Mouse (Mus musculus): ENCODE measurements around the gene Pnp. TPM values are rescaled to one million over a fixed set of nuclear protein-coding genes. Genes with fewer than 3 reads are reported as not detected.
"Not testable (repeated sequence)": the region's sequence is repeated elsewhere in the genome, so short reads cannot be mapped to it uniquely, and the experiment has no call there.

The Pnp gene
- 20.5 and 36.3 TPM in 2 replicates for polyA plus RNA-seq (2015; fragmentation: Nextera tagmentation; extraction: Ambion mirVana)

DNA sequence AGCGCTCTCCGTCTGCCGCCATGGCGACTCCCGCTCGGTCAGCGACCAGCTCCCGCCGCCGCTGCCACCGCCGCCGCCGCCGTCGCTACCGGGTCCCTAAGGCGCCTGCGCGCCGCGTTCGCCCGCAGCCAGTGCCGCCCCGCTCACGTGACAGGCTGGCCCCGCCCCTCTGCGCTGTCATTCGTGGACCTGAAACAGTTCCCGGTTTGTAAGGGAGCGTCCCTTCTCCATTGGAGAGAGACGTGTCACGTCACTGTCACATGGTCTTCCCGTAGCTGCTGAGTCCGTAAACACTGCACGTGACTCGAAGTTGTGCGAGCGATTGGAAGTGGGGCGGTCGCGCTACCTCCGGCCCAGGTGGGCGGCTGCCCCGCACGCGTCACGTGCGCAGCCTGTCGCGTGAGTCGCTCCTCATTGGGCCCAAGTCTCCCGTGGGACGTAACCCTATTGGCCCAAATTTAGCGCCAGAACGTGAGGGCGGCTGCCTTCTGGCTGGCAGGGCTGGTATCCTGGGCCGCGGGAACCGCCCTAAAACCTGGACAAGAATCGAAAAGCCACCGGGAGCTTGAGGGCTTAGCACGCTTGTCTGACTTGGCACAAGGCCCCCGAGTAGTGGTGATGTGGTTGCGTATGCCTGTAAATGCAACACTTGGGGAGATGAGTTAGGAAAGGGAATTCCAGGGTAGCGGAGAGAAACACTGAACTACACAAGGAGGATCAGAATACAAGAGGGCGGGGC, at the start of gene Pnp, which contains the start of gene Pip4p1:
Gene Pnp, plus strand, starts transcription at position 329 of the 739 bp plus-strand sequence.
Gene Pip4p1, minus strand, starts transcription at position 103 of the 739 bp plus-strand sequence.
- Histone ChIP-seq H3K4me1 (peaks cover 44% of the 10 kb centered on the region), H3K9me3 (replicated peaks) (no peaks in the 10 kb centered on the region), H3K9ac (replicated peaks) (peak within 1 kb of the TSS; percentile 99), H3K4me3 (replicated peaks) (peak within 1 kb of the TSS; percentile 93), H3K36me3 (peaks cover 30% of the 10 kb centered on the region), H3K27me3 (replicated peaks) (no peaks in the 10 kb centered on the region), H3K4me2 (peak within 1 kb of the TSS; percentile 76), H3K27ac (replicated peaks) (peak within 1 kb of the TSS; percentile 90)
- peak; percentile 99 for ATAC-seq (ENCODE audit: low FRiP score)
- WGBS, result under 1% methylated on average over 61 of the region's 68 CpGs

DNA sequence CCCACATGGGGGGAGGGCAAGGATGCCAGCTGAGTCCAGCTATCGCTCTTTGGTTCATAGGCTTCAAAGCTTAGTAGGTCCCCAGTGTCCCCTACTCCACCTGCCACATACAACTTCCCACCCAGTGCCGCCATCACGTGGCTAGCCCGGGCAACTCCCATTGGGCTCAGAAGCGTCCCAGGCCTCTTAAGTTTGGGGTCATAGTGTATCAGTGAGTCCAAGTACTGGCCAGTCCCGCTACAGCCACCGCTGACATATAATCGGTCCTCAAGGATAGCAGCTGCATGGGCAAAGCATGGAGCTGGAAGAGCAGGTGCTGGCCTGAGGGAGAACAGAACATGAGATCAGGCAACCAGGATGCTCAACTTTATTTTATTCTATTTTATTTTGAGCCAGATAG, 39.3 kb upstream of the Pnp start:
- H3K9ac ChIP-seq (replicated peaks), result no peak overlapping the region
- no peak overlapping the region for H3K4me2 ChIP-seq
- 89% methylated on average over 8 of the region's 8 CpGs for WGBS
- no peak overlapping the region for H3K27ac ChIP-seq (replicated peaks)
- no peaks in the 10 kb centered on the region for H3K9me3 ChIP-seq (replicated peaks)
- 0 out of 2 replicates have a peak, but pooled peaks cover 5% of the 10 kb centered on the region for H3K27me3 ChIP-seq (replicated peaks)
- H3K4me1 ChIP-seq, result peaks cover 7% of the 10 kb centered on the region
- H3K4me3 ChIP-seq (replicated peaks), result no peak overlapping the region
- H3K36me3 ChIP-seq, result no peaks in the 10 kb centered on the region
- ATAC-seq (ENCODE audit: low FRiP score), result no peak

GRCm38 (mm10) chr14:50892091-50892490, 38.8 kb upstream of the Pnp start:
- 87% methylated on average over 7 of the region's 7 CpGs for WGBS
- Histone ChIP-seq H3K4me3 (replicated peaks) (no peak overlapping the region), H3K9ac (replicated peaks) (no peak overlapping the region), H3K4me1 (peaks cover 12% of the 10 kb centered on the region), H3K27me3 (replicated peaks) (0 out of 2 replicates have a peak, but pooled peaks cover 5% of the 10 kb centered on the region), H3K36me3 (no peaks in the 10 kb centered on the region), H3K9me3 (replicated peaks) (no peaks in the 10 kb centered on the region), H3K4me2 (no peak overlapping the region), H3K27ac (replicated peaks) (no peak overlapping the region)
- ATAC-seq (ENCODE audit: low FRiP score), result no peak

GRCm38 (mm10) chr14:50892541-50893459, 38.1 kb upstream of the Pnp start:
- no peak overlapping the region for H3K27ac ChIP-seq (replicated peaks)
- H3K4me1 ChIP-seq, result peaks cover 15% of the 10 kb centered on the region
- H3K9ac ChIP-seq (replicated peaks), result no peak overlapping the region
- WGBS, result 85% methylated on average over 22 of the region's 22 CpGs
- no peaks in the 10 kb centered on the region for H3K9me3 ChIP-seq (replicated peaks)
- ATAC-seq (ENCODE audit: low FRiP score), result no peak
- H3K4me2 ChIP-seq, result no peak overlapping the region
- H3K27me3 ChIP-seq (replicated peaks), result 0 out of 2 replicates have a peak, but pooled peaks cover 5% of the 10 kb centered on the region
- no peaks in the 10 kb centered on the region for H3K36me3 ChIP-seq
- no peak overlapping the region for H3K4me3 ChIP-seq (replicated peaks)

DNA sequence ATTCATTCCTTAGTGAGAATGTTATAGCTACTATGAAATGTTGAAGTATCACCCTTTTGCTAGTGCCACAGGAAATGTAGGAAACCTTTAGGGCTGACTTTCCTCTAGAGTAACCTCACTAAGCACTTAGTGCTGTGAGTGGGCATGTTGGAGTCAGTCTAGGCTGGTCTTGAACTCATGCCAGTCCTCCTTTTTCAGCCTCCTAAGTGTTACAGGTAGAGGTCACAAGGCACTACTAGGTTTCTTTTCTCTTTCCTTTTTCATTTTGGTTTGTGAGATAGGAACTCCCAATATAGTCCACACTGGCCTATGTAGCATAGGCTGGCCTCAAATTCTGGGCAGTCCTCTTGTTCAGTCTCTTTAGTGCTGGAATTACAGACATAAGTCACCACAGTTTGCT, 35.5 kb upstream of the Pnp start:
- H3K4me2 ChIP-seq, result peak overlapping the region; percentile 90
- H3K4me3 ChIP-seq (replicated peaks), result no peak overlapping the region
- H3K4me1 ChIP-seq, result peaks cover 15% of the 10 kb centered on the region
- H3K9ac ChIP-seq (replicated peaks), result no peak overlapping the region
- 0 out of 2 replicates have a peak, but pooled peaks cover 5% of the 10 kb centered on the region for H3K27me3 ChIP-seq (replicated peaks)
- H3K36me3 ChIP-seq, result no peaks in the 10 kb centered on the region
- no peaks in the 10 kb centered on the region for H3K9me3 ChIP-seq (replicated peaks)
- ATAC-seq (ENCODE audit: low FRiP score), result no peak
- no peak overlapping the region for H3K27ac ChIP-seq (replicated peaks)

DNA sequence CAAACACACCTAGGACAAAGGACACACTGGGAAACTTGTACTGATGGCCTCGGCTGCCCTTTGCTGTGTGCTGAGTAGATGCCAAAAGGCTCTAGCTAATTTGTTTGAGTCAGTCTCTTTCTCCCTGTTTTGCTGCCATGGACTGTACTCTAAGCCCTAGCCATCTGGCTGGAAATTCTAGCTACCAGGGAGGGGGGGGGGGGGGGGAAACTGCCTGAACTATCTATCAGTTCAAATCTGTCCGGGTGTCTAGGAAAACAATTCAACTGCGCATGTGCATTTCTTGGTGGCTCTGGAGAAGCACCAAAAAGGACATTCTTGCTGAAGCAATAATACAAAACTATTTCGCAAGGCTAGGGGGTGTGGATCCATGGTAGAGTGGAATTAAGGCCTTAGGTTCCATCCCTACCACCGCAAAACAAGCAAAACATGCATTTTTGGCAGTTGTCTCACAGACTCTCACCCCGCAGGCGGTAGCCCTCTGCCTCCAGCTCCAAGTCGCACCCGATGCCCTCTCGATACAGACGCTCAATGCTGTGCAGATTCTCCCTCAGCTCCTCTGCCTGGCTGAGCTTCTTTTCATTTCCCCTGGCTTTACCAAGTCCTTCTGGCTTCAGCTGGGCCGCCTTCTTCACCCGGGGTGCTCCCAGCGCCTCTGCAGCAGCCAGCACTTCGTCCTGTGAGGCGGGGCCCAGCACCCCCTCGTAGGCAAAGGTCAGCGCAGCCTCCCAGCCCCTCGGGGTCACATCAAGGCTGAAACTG, 34.7 kb upstream of the Pnp start:
- peak; percentile 79 for ATAC-seq (ENCODE audit: low FRiP score)
- H3K4me3 ChIP-seq (replicated peaks), result peak overlapping the region; percentile 51
- H3K4me2 ChIP-seq, result peak overlapping the region; percentile 90
- no peaks in the 10 kb centered on the region for H3K36me3 ChIP-seq
- H3K9ac ChIP-seq (replicated peaks), result peak overlapping the region; percentile 66
- H3K27me3 ChIP-seq (replicated peaks), result 0 out of 2 replicates have a peak, but pooled peaks cover 5% of the 10 kb centered on the region
- H3K27ac ChIP-seq (replicated peaks), result peak overlapping the region; percentile 65
- H3K9me3 ChIP-seq (replicated peaks), result no peaks in the 10 kb centered on the region
- H3K4me1 ChIP-seq, result peaks cover 15% of the 10 kb centered on the region
- 18% methylated on average over 19 of the region's 19 CpGs for WGBS

DNA sequence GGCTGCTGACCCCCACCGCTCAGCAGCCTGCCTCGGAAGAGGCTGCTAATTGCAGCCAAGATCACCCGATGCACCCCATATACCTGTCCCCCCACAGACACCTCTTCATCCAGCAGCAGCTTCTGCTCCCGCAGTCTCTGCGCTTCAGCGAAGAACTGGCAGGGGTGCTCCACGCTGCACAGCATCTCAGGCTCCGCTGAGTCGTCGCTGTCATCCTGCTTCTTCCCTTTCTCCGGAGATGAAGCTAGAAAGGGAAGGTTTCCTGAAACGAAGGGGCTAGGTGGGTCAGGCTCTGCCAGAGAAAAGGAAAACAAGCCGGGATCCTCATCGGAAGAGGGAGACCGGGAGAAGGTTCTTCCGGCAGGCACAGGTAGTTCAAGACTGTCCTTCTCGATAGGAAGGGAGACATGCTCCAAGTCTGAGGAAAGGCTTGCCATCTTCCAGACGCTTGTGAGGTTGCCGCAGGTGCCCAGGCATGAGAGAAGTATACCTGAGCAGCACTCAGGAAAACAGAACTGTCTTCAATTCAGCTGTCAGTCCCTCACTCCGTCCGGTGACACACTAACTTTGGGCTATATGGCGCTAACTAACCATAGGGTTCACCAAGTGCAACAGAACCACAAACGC, 34.0 kb upstream of the Pnp start:
- ATAC-seq (ENCODE audit: low FRiP score), result peak; percentile 93
- Histone ChIP-seq H3K36me3 (no peaks in the 10 kb centered on the region), H3K9ac (replicated peaks) (peak overlapping the region; percentile 66), H3K27ac (replicated peaks) (peak overlapping the region; percentile 65), H3K4me2 (peak overlapping the region; percentile 90), H3K4me3 (replicated peaks) (peak overlapping the region; percentile 51), H3K4me1 (peaks cover 15% of the 10 kb centered on the region), H3K9me3 (replicated peaks) (no peaks in the 10 kb centered on the region), H3K27me3 (replicated peaks) (0 out of 2 replicates have a peak, but pooled peaks cover 5% of the 10 kb centered on the region)
- WGBS, result 17% methylated on average over 23 of the region's 23 CpGs

DNA sequence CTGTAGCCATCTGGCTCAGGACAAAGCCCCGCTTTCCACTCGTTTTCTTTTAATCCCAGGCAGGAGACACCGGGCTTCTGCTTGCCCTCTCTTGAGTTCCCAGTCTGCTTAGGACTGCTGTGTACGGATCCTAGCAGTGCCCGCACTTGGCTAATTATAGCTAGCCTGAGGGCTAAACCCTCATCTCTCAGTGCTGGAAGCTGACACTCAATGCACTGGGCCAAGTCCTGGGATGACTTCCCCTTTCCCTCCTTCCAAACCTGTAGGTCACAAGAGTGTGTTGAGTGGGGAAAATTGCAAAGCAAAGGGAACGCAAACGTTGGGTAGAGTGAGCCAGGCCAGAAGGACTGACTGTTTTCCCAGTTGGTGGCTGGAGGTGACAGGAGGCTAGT, 33.5 kb upstream of the Pnp start, which contains the start of gene Klhl33:
Gene Klhl33, minus strand, starts transcription at position 134 of the 392 bp plus-strand sequence.
- ATAC-seq (ENCODE audit: low FRiP score), result peak; percentile 18; the same call in 1 of the 2 replicates
- peak within 1 kb of the TSS; percentile 90 for H3K4me2 ChIP-seq
- 0 out of 2 replicates have a peak, but pooled peaks cover 5% of the 10 kb centered on the region for H3K27me3 ChIP-seq (replicated peaks)
- H3K9me3 ChIP-seq (replicated peaks), result no peaks in the 10 kb centered on the region
- peaks cover 15% of the 10 kb centered on the region for H3K4me1 ChIP-seq
- no peaks in the 10 kb centered on the region for H3K36me3 ChIP-seq
- peak within 1 kb of the TSS; percentile 66 for H3K9ac ChIP-seq (replicated peaks)
- H3K4me3 ChIP-seq (replicated peaks), result peak within 1 kb of the TSS; percentile 51
- H3K27ac ChIP-seq (replicated peaks), result peak within 1 kb of the TSS; percentile 65
- WGBS, result 49% methylated on average over 7 of the region's 7 CpGs

DNA sequence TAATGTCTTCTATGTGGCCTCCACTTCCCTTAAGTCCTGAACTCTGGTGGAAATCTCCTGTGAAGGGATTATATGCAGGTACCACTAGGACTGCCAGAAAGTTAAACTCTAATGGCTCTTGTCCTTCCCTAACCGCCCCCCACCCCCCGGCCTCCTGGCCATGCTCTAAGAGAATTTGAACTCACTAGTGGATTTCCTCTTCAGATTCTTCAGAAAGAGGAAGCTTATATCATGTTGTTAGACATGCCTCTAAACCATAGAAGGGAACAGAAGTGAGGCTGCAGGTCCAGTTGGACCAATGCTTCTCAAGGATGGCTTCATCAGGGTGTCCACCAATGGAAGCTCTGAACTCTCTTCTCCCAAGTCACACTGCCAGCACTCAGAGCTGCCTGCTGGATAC, 32.9 kb upstream of the Pnp start:
- H3K9ac ChIP-seq (replicated peaks); H3K4me2 ChIP-seq; H3K27me3 ChIP-seq (replicated peaks); H3K27ac ChIP-seq (replicated peaks); H3K9me3 ChIP-seq (replicated peaks); H3K4me3 ChIP-seq (replicated peaks); ATAC-seq (ENCODE audit: low FRiP score); H3K36me3 ChIP-seq: not testable (repeated sequence)
- peaks cover 15% of the 10 kb centered on the region for H3K4me1 ChIP-seq
- WGBS, result 93% methylated on average over 2 of the region's 2 CpGs

GRCm38 (mm10) chr14:50903973-50904827, 26.7 kb upstream of the Pnp start:
- H3K4me1 ChIP-seq, result peaks cover 9% of the 10 kb centered on the region
- peak overlapping the region; percentile 70 for H3K27ac ChIP-seq (replicated peaks)
- WGBS, result 4% methylated on average over 26 of the region's 26 CpGs

More at GRCm38 (mm10) chr14:50903973-50904827, 26.7 kb upstream of the Pnp start:
- Histone ChIP-seq H3K4me2 (peak overlapping the region; percentile 71), H3K27me3 (replicated peaks) (no peaks in the 10 kb centered on the region), H3K9ac (replicated peaks) (peak overlapping the region; percentile 55), H3K4me3 (replicated peaks) (peak overlapping the region; percentile 42), H3K36me3 (no peaks in the 10 kb centered on the region), H3K9me3 (replicated peaks) (no peaks in the 10 kb centered on the region)
- peak; percentile 91 for ATAC-seq (ENCODE audit: low FRiP score)

Data from neural tube, embryonic 15.5 days (tissue).